Mouse (Mus musculus) limb, embryonic 13.5 days (tissue): ENCODE measurements around the gene Sgca. TPM values are rescaled to one million over a fixed set of nuclear protein-coding genes. Genes with fewer than 3 reads are reported as not detected.

Experiments used
- ATAC-seq: fragments of 200-750 bp; cut with Nextera tagmentation; 2 replicates; pipeline ENCODE4 v1.8.0; 2017; ENCODE audit warnings: low read depth, moderate number of reproducible peaks, moderate TSS enrichment; ENCODE audit not compliant: low FRiP score
- H3K27ac ChIP-seq: fragments of 300-500 bp; sonication (generic); 2 replicates; pipeline ENCODE4 v1.5.1; 2015; ENCODE audit warnings: inconsistent platforms, mild to moderate bottlenecking, moderate library complexity
- H3K27me3 ChIP-seq: fragments of 300-500 bp; sonication (generic); 2 replicates; pipeline ENCODE4 v1.6.1; 2015; ENCODE audit warnings: mild to moderate bottlenecking, inconsistent platforms
- H3K36me3 ChIP-seq: fragments of 300-500 bp; sonication (generic); 2 replicates; pipeline ENCODE4 v1.6.1; 2015; ENCODE audit warnings: inconsistent platforms, mild to moderate bottlenecking, moderate library complexity
- H3K4me1 ChIP-seq: fragments of 300-500 bp; sonication (generic); 2 replicates; pipeline ENCODE4 v1.6.1; 2015; ENCODE audit warnings: inconsistent platforms
- H3K4me2 ChIP-seq: fragments of 300-500 bp; sonication (generic); replicated peaks from 2 replicates; pipeline ENCODE4 v1.6.1; 2015; ENCODE audit warnings: inconsistent platforms, mild to moderate bottlenecking, moderate library complexity
- H3K4me3 ChIP-seq: fragments of 300-500 bp; sonication (generic); 2 replicates; pipeline ENCODE4 v1.5.1; 2015; ENCODE audit warnings: moderate library complexity, mild to moderate bottlenecking, inconsistent platforms
- H3K9ac ChIP-seq: fragments of 300-500 bp; sonication (generic); 2 replicates; pipeline ENCODE4 v1.6.1; 2015; ENCODE audit warnings: mild to moderate bottlenecking, inconsistent platforms
- H3K9me3 ChIP-seq: fragments of 300-500 bp; sonication (generic); 2 replicates; pipeline ENCODE4 v1.6.1; 2016; ENCODE audit warnings: inconsistent platforms
- WGBS: fragments of 180-500 bp; shearing (Covaris S2); methylation state at CpG from one replicate; pipeline ENCODE4 v1.1.7; 2015; 5-methylcytosine and 5-hydroxymethylcytosine counted together
- polyA plus RNA-seq: library from polyadenylated mRNA; unstranded; fragments of >200 nt; fragmentation: Nextera tagmentation; extraction: Ambion mirVana; gene quantifications from 2 replicates; pipeline ENCODE4 v1.2.1, GENCODE M21; 2015

Gene Sgca
- polyA plus RNA-seq, 1 experiment from 2014 or later = 6.1 TPM

GRCm38 (mm10) chr11:95000548-95000947 is 24.4 kb upstream of the Sgca start:
- Histone ChIP-seq H3K4me3 (no peak overlapping the region), H3K27me3 (no peaks in the 10 kb centered on the region), H3K36me3 (peaks cover 98% of the 10 kb centered on the region), H3K27ac (peak overlapping the region; percentile 52; the same call in 1 of the 2 replicates), H3K4me2 (0 out of 2 replicates have a peak overlapping the region, but pooled peaks have one; percentile 12), H3K9ac (0 out of 2 replicates have a peak overlapping the region, but pooled peaks have one; percentile 43), H3K4me1 (peaks cover 17% of the 10 kb centered on the region), H3K9me3 (no peaks in the 10 kb centered on the region)
- WGBS = 27% methylated on average over 4 of the region's 4 CpGs
- ATAC-seq = no peak; the same call in 1 of the 2 replicates

DNA sequence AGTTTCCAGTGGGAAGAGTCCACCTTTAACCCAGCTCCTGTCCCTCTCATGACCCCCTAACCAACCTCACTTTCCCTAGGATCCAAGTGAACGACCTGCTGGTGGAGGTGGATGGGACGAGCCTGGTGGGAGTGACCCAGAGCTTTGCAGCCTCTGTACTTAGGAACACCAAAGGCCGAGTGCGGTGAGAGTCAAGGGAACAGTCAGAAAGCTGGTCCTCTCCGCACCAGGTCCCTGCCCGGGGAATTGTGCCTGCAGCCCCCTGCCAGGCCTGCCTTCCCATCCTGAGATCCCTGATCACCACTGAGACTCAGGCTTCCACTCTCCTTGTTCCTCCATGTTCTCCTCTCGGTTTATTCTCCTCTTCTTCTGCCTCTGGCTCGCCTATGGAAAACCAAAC is 24.0 kb upstream of the Sgca start:
- H3K27ac ChIP-seq = peak overlapping the region; percentile 22; the same call in 1 of the 2 replicates
- peaks cover 98% of the 10 kb centered on the region for H3K36me3 ChIP-seq
- H3K9me3 ChIP-seq = no peaks in the 10 kb centered on the region
- no peaks in the 10 kb centered on the region for H3K27me3 ChIP-seq
- no peak for ATAC-seq
- 61% methylated on average over 8 of the region's 8 CpGs for WGBS
- H3K4me1 ChIP-seq = peaks cover 21% of the 10 kb centered on the region
- 0 out of 2 replicates have a peak overlapping the region, but pooled peaks have one; percentile 19 for H3K9ac ChIP-seq
- H3K4me2 ChIP-seq = no peak overlapping the region
- no peak overlapping the region for H3K4me3 ChIP-seq

GRCm38 (mm10) chr11:94998041-94998531 is 22.0 kb upstream of the Sgca start:
- no peak overlapping the region for H3K27ac ChIP-seq
- no peak for ATAC-seq

GRCm38 (mm10) chr11:94997596-94997995 is 21.5 kb upstream of the Sgca start:
- 60% methylated on average over 5 of the region's 5 CpGs for WGBS
- Histone ChIP-seq H3K4me3 (no peak overlapping the region), H3K4me2 (no peak overlapping the region), H3K9me3 (no peaks in the 10 kb centered on the region), H3K36me3 (peaks cover 76% of the 10 kb centered on the region), H3K9ac (no peak overlapping the region), H3K4me1 (peaks cover 46% of the 10 kb centered on the region), H3K27me3 (no peaks in the 10 kb centered on the region), H3K27ac (no peak overlapping the region)
- no peak for ATAC-seq

More at GRCm38 (mm10) chr11:94998041-94998531, 22.0 kb upstream of the Sgca start:
- Histone ChIP-seq H3K27me3 (no peaks in the 10 kb centered on the region), H3K4me2 (no peak overlapping the region), H3K9me3 (no peaks in the 10 kb centered on the region), H3K4me3 (no peak overlapping the region), H3K4me1 (peaks cover 42% of the 10 kb centered on the region), H3K9ac (peak overlapping the region; percentile 8; the same call in 1 of the 2 replicates), H3K36me3 (peaks cover 81% of the 10 kb centered on the region)
- 79% methylated on average over 16 of the region's 16 CpGs for WGBS

- Histone ChIP-seq H3K27ac (no peak overlapping the region), H3K36me3 (peaks cover 70% of the 10 kb centered on the region), H3K27me3 (no peaks in the 10 kb centered on the region), H3K9me3 (no peaks in the 10 kb centered on the region), H3K4me1 (peaks cover 52% of the 10 kb centered on the region), H3K4me2 (no peak overlapping the region), H3K9ac (no peak overlapping the region), H3K4me3 (no peak overlapping the region)
- WGBS = 93% methylated on average over 6 of the region's 6 CpGs
- ATAC-seq = no peak
Observed at GRCm38 (mm10) chr11:94996984-94997383, 20.9 kb upstream of the Sgca start.

DNA sequence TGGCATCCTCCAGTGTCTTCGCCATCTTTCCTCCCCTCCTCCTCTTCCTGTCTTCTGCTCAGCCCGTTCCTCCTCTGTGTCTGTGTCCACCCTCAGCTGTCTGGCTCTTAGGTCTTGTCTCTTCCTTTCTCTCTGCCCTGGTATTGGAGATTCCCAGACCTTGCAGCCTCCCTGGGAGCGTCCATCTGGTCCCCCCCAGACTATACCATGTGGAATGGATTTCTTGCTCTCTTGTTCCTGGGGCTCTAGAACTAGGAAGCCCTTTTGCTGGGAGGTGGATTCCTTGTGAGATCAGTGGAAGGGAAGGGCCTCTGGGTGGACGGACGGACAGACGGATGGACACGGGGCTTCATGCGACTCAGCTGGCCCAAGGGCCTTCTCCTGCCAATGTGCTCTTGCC is 20.0 kb upstream of the Sgca start:
- Histone ChIP-seq H3K27ac (no peak overlapping the region), H3K4me2 (no peak overlapping the region; the same call in 1 of the 2 replicates), H3K4me3 (no peak overlapping the region), H3K4me1 (peaks cover 52% of the 10 kb centered on the region), H3K36me3 (peaks cover 63% of the 10 kb centered on the region), H3K9ac (peak overlapping the region; percentile 35; the same call in 1 of the 2 replicates), H3K9me3 (no peaks in the 10 kb centered on the region), H3K27me3 (no peaks in the 10 kb centered on the region)
- ATAC-seq = no peak
- 82% methylated on average over 8 of the region's 8 CpGs for WGBS

GRCm38 (mm10) chr11:94994947-94995772 is 19.0 kb upstream of the Sgca start:
- no peaks in the 10 kb centered on the region for H3K9me3 ChIP-seq
- H3K36me3 ChIP-seq = peaks cover 53% of the 10 kb centered on the region
- peaks cover 49% of the 10 kb centered on the region for H3K4me1 ChIP-seq
- H3K4me3 ChIP-seq = peak overlapping the region; percentile 94
- H3K27me3 ChIP-seq = no peaks in the 10 kb centered on the region
- peak overlapping the region; percentile 92 for H3K9ac ChIP-seq
- H3K27ac ChIP-seq = no peak overlapping the region
- ATAC-seq = no peak
- H3K4me2 ChIP-seq = peak overlapping the region; percentile 100
- WGBS = 80% methylated on average over 11 of the region's 11 CpGs

GRCm38 (mm10) chr11:94994208-94994814 is 18.2 kb upstream of the Sgca start:
- Histone ChIP-seq H3K27ac (no peak overlapping the region), H3K4me3 (peak overlapping the region; percentile 94), H3K27me3 (no peaks in the 10 kb centered on the region), H3K4me1 (peaks cover 54% of the 10 kb centered on the region), H3K9me3 (no peaks in the 10 kb centered on the region), H3K4me2 (peak overlapping the region; percentile 100), H3K36me3 (peaks cover 45% of the 10 kb centered on the region), H3K9ac (peak overlapping the region; percentile 92)
- no peak for ATAC-seq
- WGBS = 47% methylated on average over 10 of the region's 10 CpGs

- H3K4me2 ChIP-seq = peak overlapping the region; percentile 100
- H3K4me1 ChIP-seq = peaks cover 67% of the 10 kb centered on the region
- H3K27ac ChIP-seq = peak overlapping the region; percentile 39; the same call in 1 of the 2 replicates
- H3K9ac ChIP-seq = peak overlapping the region; percentile 92
- H3K36me3 ChIP-seq = peaks cover 32% of the 10 kb centered on the region
- under 1% methylated on average over 22 of the region's 22 CpGs for WGBS
- peak overlapping the region; percentile 94 for H3K4me3 ChIP-seq
- no peak for ATAC-seq
- H3K9me3 ChIP-seq = no peaks in the 10 kb centered on the region
- H3K27me3 ChIP-seq = no peaks in the 10 kb centered on the region
Observed at GRCm38 (mm10) chr11:94992754-94993606, 16.9 kb upstream of the Sgca start.

- peak overlapping the region; percentile 94 for H3K4me3 ChIP-seq
- H3K9ac ChIP-seq = peak overlapping the region; percentile 92
- H3K9me3 ChIP-seq = no peaks in the 10 kb centered on the region
- peak overlapping the region; percentile 100 for H3K4me2 ChIP-seq
- under 1% methylated on average over 20 of the region's 20 CpGs for WGBS
- ATAC-seq = no peak
- 0 out of 2 replicates have a peak overlapping the region, but pooled peaks have one; percentile 39 for H3K27ac ChIP-seq
- H3K27me3 ChIP-seq = no peaks in the 10 kb centered on the region
- H3K36me3 ChIP-seq = peaks cover 26% of the 10 kb centered on the region
- H3K4me1 ChIP-seq = peaks cover 73% of the 10 kb centered on the region
Observed at GRCm38 (mm10) chr11:94992480-94992753, 16.3 kb upstream of the Sgca start.

DNA sequence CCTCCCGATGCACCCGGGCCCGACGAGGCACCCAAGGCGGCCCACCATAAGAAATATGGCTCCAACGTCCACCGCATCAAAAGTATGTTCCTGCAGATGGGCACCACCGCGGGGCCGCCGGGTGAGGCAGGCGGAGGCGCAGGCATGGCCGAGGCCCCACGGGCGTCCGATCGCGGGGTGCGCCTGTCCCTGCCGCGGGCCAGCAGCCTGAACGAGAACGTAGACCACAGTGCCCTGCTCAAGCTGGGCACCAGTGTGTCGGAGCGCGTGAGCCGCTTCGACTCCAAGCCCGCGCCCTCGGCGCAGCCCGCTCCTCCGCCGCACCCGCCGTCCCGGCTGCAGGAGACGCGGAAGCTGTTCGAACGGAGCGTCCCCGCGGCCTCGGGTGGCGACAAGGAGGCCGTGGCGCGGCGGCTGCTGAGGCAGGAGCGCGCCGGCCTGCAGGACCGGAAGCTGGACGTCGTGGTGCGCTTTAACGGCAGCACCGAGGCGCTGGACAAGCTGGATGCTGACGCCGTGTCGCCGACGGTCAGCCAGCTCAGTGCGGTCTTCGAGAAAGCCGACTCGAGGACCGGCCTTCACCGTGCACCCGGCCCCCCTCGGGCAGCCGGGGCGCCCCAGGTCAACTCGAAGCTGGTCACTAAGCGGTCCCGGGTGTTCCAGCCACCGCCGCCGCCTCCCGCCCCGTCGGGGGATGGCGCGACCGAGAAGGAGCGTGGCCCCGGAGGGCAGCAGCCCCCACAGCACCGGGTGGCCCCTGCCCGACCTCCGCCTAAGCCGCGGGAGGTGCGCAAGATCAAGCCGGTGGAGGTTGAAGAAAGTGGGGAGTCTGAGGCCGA is 15.7 kb upstream of the Sgca start:
- H3K9me3 ChIP-seq = no peaks in the 10 kb centered on the region
- under 1% methylated on average over 97 of the region's 99 CpGs for WGBS
- H3K4me1 ChIP-seq = peaks cover 79% of the 10 kb centered on the region
- peak overlapping the region; percentile 92 for H3K9ac ChIP-seq
- H3K27ac ChIP-seq = peak overlapping the region; percentile 95
- H3K4me2 ChIP-seq = peak overlapping the region; percentile 100
- ATAC-seq = no peak
- no peaks in the 10 kb centered on the region for H3K27me3 ChIP-seq
- H3K4me3 ChIP-seq = peak overlapping the region; percentile 94
- H3K36me3 ChIP-seq = peaks cover 20% of the 10 kb centered on the region
